Mouse (Mus musculus): Measurements from ENCODE around the gene Epb41. TPM values are rescaled to one million over a fixed set of nuclear protein-coding genes. Genes with fewer than 3 reads are reported as not detected.

Epb41 gene
- total RNA-seq, 2 experiments from 2014 or later, result 16.8 to 24.1 TPM

GRCm38 (mm10) chr4:131906423-131906822 lies 168.7 kb downstream of the Epb41 start:
- DNase-seq (ENCODE audit: extremely low spot score in 1 of 2, low spot score in 1 of 2), result no peak

GRCm38 (mm10) chr4:131904478-131904877 lies 170.6 kb downstream of the Epb41 start:
- DNase-seq (ENCODE audit: extremely low spot score in 1 of 2, low spot score in 1 of 2), result no peak

GRCm38 (mm10) chr4:131901090-131901489 lies 174.0 kb downstream of the Epb41 start:
- no peak for DNase-seq (ENCODE audit: extremely low spot score in 1 of 2, low spot score in 1 of 2)

DNA sequence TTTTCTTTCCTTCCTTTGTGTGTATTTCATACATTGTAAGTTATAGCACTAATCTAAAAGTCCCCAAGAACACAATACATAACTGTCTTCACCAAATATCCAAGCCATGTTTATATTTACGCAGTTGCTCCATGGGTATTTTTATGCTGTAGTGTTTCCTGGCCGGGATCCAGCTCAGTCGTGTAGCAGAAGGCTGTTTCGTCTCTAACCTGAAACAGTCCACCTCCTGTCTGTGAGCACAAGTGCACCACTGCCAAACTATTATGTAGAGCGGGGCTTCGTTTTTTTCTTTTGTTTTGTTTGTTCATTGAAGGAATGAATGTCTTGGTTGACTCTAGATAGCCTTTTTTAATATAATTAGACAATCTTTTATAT lies 176.0 kb downstream of the Epb41 start:
- no peak for DNase-seq (ENCODE audit: extremely low spot score in 1 of 2, low spot score in 1 of 2)

DNA sequence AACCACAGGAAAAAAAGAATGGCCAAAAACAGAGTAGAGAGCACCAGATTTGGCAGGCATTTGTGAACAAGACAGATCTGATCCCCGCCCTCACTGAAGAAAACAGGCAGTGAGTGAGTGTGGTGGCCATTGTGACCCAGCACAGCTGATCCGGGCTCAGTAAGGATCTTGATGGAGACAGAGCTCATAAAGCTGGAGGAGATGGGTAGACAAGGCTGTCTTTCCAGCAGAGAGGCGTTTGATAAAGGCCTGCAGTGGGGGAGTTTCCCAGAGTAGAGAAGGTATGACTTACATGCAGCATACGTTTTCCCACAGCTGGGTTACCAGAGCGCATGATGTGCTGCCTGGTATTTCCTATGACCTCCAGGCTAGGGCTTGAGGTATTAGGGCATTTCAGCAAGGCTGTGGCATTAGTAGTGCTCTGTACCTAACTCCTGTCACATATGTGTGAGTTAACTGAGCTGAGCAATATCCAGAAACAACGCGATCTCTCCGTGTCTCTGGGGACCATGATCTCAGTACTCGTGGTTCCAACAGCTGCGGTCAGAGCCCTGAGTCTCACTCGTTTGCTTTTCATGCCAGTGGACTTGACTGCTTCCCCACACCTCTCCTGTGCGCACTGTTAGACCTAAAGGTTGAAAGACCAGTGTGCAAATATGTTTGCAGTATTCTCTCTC lies 176.5 kb downstream of the Epb41 start:
- DNase-seq (ENCODE audit: extremely low spot score in 1 of 2, low spot score in 1 of 2), result no peak

DNA sequence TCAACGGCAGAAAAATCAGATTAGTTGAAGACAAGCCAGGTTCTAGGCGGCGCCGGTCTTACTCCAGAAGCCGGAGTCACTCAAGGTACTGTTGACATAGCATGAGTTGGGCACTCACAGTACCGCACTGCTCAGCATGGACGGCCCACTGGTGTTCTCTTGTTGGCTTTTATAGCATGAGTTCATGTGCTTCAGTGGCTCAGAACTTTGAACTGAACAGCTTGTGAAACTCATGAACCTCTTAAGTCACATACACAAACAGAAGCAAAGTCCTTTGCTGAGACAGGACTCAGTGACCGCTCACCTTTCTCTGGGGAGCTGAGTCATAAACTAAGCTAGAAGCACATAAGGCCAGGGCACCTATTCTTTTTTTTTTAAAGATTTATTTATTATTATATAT lies 177.3 kb downstream of the Epb41 start:
- no peak for DNase-seq (ENCODE audit: extremely low spot score in 1 of 2, low spot score in 1 of 2)

DNA sequence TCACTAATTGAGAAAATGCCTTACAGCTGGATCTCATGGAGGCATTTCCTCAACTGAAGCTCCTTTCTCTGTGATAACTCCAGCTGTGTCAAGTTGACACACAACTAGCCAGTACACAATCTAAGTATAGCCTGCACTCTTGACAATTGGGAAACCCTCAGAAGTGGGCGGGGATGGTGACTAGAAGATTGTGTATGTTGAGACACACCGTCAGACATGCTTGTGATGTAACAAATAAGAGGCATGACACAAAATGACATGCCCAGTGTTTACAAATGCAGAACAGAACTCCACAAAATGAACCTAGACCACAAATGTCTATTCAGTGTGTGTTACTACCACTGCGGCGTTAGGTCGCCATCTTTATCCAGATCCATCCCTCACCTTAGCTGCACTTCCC lies 178.0 kb downstream of the Epb41 start:
- DNase-seq (ENCODE audit: extremely low spot score in 1 of 2, low spot score in 1 of 2), result no peak

- no peak for DNase-seq (ENCODE audit: extremely low spot score in 1 of 2, low spot score in 1 of 2)
Observed at GRCm38 (mm10) chr4:131890692-131891091, 184.4 kb downstream of the Epb41 start.

DNA sequence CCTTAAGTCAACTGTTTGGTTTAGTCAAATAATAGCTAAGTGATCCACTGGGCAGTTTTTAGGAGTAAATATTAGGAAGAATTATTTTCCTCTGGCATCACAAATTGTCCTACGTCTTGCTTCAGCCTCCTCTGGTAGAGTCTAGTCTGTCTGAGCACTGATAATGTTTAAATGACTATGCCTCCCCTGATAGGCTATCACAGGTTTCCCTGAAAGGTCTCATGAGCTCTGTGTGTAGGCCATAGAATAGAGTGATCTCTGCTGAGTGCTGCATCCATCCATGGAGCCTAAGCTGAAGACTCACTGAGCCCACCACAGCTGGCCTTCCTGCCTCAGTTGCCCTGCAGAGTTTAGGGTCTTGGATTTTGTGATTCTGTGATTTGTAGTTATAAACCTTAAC lies 186.6 kb downstream of the Epb41 start:
- DNase-seq (ENCODE audit: extremely low spot score in 1 of 2, low spot score in 1 of 2), result no peak

- DNase-seq (ENCODE audit: extremely low spot score in 1 of 2, low spot score in 1 of 2), result no peak
Observed at GRCm38 (mm10) chr4:131885376-131885775, 189.7 kb downstream of the Epb41 start.

DNA sequence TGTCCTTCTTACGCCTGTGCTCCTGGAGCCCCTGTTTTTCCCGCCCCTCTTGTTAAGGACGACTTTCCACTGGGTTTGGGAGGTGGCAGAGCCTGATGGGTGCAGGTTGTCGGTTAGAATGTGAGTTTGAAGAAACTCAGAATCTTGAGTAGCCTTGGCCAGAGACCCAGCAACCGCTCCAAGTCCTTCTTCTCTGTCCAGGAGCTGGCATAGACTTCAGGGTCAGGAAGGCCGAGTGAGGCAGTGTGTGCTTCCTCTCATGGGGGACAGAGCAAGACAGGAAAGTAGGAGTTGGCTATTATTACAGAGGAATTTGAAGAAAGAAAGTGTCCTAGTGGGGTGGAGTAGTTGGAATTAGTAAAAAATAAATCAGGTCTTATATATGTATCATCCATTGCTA lies 191.6 kb downstream of the Epb41 start:
- no peak for DNase-seq (ENCODE audit: extremely low spot score in 1 of 2, low spot score in 1 of 2)

GRCm38 (mm10) chr4:131881306-131881705 lies 193.8 kb downstream of the Epb41 start:
- no peak for DNase-seq (ENCODE audit: extremely low spot score in 1 of 2, low spot score in 1 of 2)

DNA sequence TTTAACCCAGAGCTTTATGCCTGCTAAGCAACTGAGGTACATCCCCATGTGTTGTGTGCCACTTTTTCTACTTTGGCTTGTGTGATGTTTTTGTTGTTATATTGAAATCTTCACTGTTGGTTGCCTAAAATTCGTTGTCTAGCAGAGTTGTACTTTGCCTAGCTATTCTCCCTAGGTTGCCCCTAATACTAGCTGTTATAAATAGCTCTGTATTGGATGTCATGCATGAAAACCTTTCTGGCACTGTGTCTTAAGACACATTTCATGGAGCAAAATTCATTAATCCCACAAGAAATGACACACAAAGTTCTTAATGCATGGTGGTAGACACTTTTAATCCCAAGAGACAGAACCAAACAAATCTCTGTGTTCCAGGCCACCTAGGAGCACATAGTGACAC lies 195.4 kb downstream of the Epb41 start:
- no peak for DNase-seq (ENCODE audit: extremely low spot score in 1 of 2, low spot score in 1 of 2)

- DNase-seq (ENCODE audit: extremely low spot score in 1 of 2, low spot score in 1 of 2), result no peak
Observed at GRCm38 (mm10) chr4:131876836-131877235, 198.3 kb downstream of the Epb41 start.

GRCm38 (mm10) chr4:131875242-131875641 lies 199.9 kb downstream of the Epb41 start:
- no peak for DNase-seq (ENCODE audit: extremely low spot score in 1 of 2, low spot score in 1 of 2)

GRCm38 (mm10) chr4:131874567-131874966 lies 200.6 kb downstream of the Epb41 start:
- DNase-seq (ENCODE audit: extremely low spot score in 1 of 2, low spot score in 1 of 2), result no peak

GRCm38 (mm10) chr4:131874169-131874536 lies 201.0 kb downstream of the Epb41 start:
- no peak for DNase-seq (ENCODE audit: extremely low spot score in 1 of 2, low spot score in 1 of 2)

Small RNA genes within 50 kb of the gene (microRNA-seq; reads per million reads assigned to microRNA genes)
- 0 reads per million in 2 experiments for gene Gm27445

Other genes with a start within 250 kb of the Epb41 start
- gene Ptpru, start 237.0 kb downstream of the Epb41 start, total RNA-seq (2021), result 100 to 1,000 TPM in 1 of 2 experiments, 10 to 100 TPM in 1; 98.0 to 101 TPM
- 10 to 100 TPM; 28.4 to 33.4 TPM for gene Mecr, start 231.9 kb downstream of the Epb41 start, total RNA-seq (2021)
- gene Srsf4, start 201.7 kb downstream of the Epb41 start, total RNA-seq (2021), result 10 to 100 TPM; 68.1 to 69.2 TPM
- gene Tmem200b, start 153.6 kb downstream of the Epb41 start, total RNA-seq (2021), result 1 to 10 TPM; 1.4 to 2.3 TPM
- not detected for gene Gm10300, start 624 bp downstream of the Epb41 start, total RNA-seq (2021)
- 10 to 100 TPM in 1 of 2 experiments, 1 to 10 TPM in 1; 10.0 to 11.2 TPM for gene Oprd1, start 69.2 kb upstream of the Epb41 start, total RNA-seq (2021)
- 10 to 100 TPM; 42.6 to 47.9 TPM for gene Ythdf2, start 137.0 kb upstream of the Epb41 start, total RNA-seq (2021)
- gene Gmeb1, start 186.3 kb upstream of the Epb41 start, total RNA-seq (2021), result 10 to 100 TPM; 21.9 to 26.9 TPM
- 10 to 100 TPM; 19.2 to 26.8 TPM for gene Taf12, start 199.1 kb upstream of the Epb41 start, total RNA-seq (2021)
- 1 to 10 TPM; 1.7 TPM for gene Rab42, start 228.1 kb upstream of the Epb41 start, total RNA-seq (2021)